Mouse (Mus musculus) MEL (cell line): ENCODE data around the gene Olfr938.

Experiments
- CTCF ChIP-seq, 3 experiments: IDR thresholded peaks in 2 of 3; conservative IDR thresholded peaks in 1 of 3; 2 replicates each; pipeline ENCODE4 v1.5.1; 2011 to 2012; ENCODE audit warnings: low read length in 3 of 3, low read depth in 2 of 3, mild to moderate bottlenecking in 2 of 3, improper control_type of control experiment in 1 of 3, inconsistent platforms in 1 of 3, mixed read lengths in 1 of 3, moderate library complexity in 1 of 3; ENCODE audit not compliant: control insufficient read depth in 1 of 3, insufficient read depth in 1 of 3, poor library complexity in 1 of 3, severe bottlenecking in 1 of 3
- GABPA ChIP-seq: IDR thresholded peaks from 2 replicates; pipeline ENCODE4 v1.6.1; 2012; ENCODE audit warnings: low read depth, mild to moderate bottlenecking, inconsistent platforms, low read length, improper control_type of control experiment, moderate library complexity
- USF1 ChIP-seq: IDR thresholded peaks from 2 replicates; pipeline ENCODE4 v1.6.1; 2014; ENCODE audit warnings: low read depth, mild to moderate bottlenecking, inconsistent platforms, low read length, improper control_type of control experiment, moderate library complexity
- ZMIZ1 ChIP-seq: IDR thresholded peaks from 2 replicates; pipeline ENCODE4 v1.6.1; 2012; ENCODE audit warnings: low read depth, mild to moderate bottlenecking, inconsistent platforms, low read length, improper control_type of control experiment, moderate library complexity

DNA sequence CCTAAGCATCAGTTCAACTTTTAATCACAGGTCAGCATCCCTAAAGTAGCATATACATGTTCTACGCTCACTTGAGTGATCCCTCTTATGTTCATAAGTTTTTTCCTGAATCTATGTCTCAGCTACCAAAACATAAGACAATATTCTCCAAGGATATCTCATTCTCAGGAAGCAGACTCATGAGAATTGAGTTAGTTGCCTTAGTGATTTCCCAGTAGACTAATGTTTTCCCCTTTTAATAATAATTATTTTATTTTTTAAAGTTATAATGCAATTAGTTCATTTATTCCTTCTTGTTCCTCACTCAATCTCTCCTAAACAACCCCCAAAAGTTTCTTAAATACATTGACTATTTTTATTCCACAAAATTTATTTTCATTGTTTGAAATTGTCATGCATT lies 13.8 kb downstream of the Olfr938 start, which contains the start of gene Olfr937:
- no peak for TF ChIP-seq CTCF (IDR thresholded peaks at IDR 0.05 in 2 of 3, conservative IDR thresholded peaks at IDR 0.05 in 1 of 3; ENCODE audit: control insufficient read depth in 1 of 3, insufficient read depth in 1 of 3, low read depth in 2 of 3, low read length in 3 of 3, poor library complexity in 1 of 3, severe bottlenecking in 1 of 3)
- TF ChIP-seq USF1: no peak
- TF ChIP-seq GABPA: no peak
- TF ChIP-seq ZMIZ1: no peak
